Mouse (Mus musculus) neural tube, embryonic 11.5 days (tissue): ENCODE results near the gene Pdzd7. TPM values are rescaled to one million over a fixed set of nuclear protein-coding genes. Genes with fewer than 3 reads are reported as not detected.

Experiments used
- ATAC-seq: fragments of 200-750 bp; cut with Nextera tagmentation; 2 replicates; pipeline ENCODE4 v1.8.0; 2017; ENCODE audit warnings: moderate number of reproducible peaks, mild to moderate bottlenecking, moderate TSS enrichment, moderate library complexity; ENCODE audit not compliant: insufficient read depth, low FRiP score, low TSS enrichment
- DNase-seq: peaks from one replicate; pipeline ENCODE4 v3.0.0-alpha.2; 2015; ENCODE audit warnings: low spot score
- H3K27ac ChIP-seq: fragments of 300-500 bp; sonication (generic); 2 replicates; pipeline ENCODE4 v1.5.1; 2014; ENCODE audit warnings: low read depth, mild to moderate bottlenecking, low read length
- H3K27me3 ChIP-seq: fragments of 300-500 bp; sonication (generic); 2 replicates; pipeline ENCODE4 v1.6.1; 2014; ENCODE audit warnings: mild to moderate bottlenecking, low read length, mixed read lengths; ENCODE audit not compliant: control insufficient read depth, insufficient read depth
- H3K36me3 ChIP-seq: fragments of 300-500 bp; sonication (generic); 2 replicates; pipeline ENCODE4 v1.6.1; 2014; ENCODE audit warnings: mild to moderate bottlenecking, low read length, moderate library complexity, mixed read lengths; ENCODE audit not compliant: control insufficient read depth, insufficient read depth
- H3K4me1 ChIP-seq: fragments of 300-500 bp; sonication (generic); 2 replicates; pipeline ENCODE4 v1.6.1; 2014; ENCODE audit warnings: low read length, mixed read lengths; ENCODE audit not compliant: control insufficient read depth, insufficient read depth
- H3K4me2 ChIP-seq: fragments of 300-500 bp; sonication (generic); 2 replicates; pipeline ENCODE4 v1.6.1; 2014; ENCODE audit warnings: low read depth, mild to moderate bottlenecking, moderate library complexity
- H3K4me3 ChIP-seq: fragments of 300-500 bp; sonication (generic); 2 replicates; pipeline ENCODE4 v1.5.1; 2014; ENCODE audit warnings: low read depth, low read length
- H3K9ac ChIP-seq: fragments of 300-500 bp; sonication (generic); 2 replicates; pipeline ENCODE4 v1.6.1; 2014; ENCODE audit warnings: mild to moderate bottlenecking, low read length
- H3K9me3 ChIP-seq: fragments of 300-500 bp; sonication (generic); 2 replicates; pipeline ENCODE4 v1.6.1; 2016; ENCODE audit warnings: low read length; ENCODE audit not compliant: control insufficient read depth
- WGBS: fragments of 180-500 bp; shearing (Covaris S2); extraction: QIAGEN DNeasy Blood & Tissue Kit; methylation state at CpG from one replicate; pipeline ENCODE4 v1.1.7; 2014; 5-methylcytosine and 5-hydroxymethylcytosine counted together
- polyA plus RNA-seq: library from polyadenylated mRNA; unstranded; fragments of >200 nt; fragmentation: Nextera tagmentation; extraction: Ambion mirVana; gene quantifications from 2 replicates; pipeline ENCODE4 v1.2.1, GENCODE M21; 2014

The Pdzd7 gene
- polyA plus RNA-seq, 1 experiment from 2014 or later, result 0.81 TPM

DNA sequence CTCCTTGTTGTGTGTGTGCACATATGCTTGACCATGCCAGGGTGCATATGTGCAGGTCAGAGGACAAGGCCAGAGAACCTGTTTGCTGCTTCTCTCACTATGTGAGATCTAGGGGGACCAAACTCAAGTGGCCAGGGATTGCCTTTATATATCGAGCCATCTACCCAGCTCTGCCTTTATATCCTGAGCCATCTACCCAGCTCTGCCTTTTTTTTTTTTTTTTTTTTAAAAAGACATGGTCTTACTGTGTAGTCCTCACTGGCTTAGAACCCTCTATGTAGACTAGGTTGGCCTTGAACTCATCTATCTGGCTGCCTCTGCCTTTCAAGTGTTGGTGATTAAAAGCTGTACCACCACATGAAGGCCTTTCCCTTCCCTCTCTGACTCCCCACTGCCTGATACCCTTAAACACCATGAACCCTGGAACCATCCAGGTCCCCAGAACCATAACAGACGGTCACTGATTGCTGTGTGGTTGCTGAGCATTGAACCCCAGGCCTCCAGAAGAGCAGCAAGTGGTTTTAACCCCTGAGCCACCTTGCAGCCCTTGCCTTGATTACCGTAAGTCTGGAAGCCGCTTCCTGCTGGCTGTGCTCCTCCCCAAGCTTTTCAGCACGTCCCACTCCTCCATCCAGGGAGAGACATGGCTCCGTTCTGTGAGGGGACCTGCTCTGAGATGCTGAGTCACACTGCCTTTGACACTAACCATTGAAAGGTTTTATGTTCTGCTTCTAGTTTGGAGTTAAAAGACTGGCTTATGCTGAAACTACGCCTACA lies 41.6 kb downstream of the Pdzd7 start:
- Histone ChIP-seq H3K4me3 (no peak overlapping the region), H3K36me3 (0 out of 2 replicates have a peak, but pooled peaks cover 2% of the 10 kb centered on the region), H3K9ac (no peak overlapping the region), H3K4me1 (peaks cover 3% of the 10 kb centered on the region; the same call in 1 of the 2 replicates), H3K9me3 (no peaks in the 10 kb centered on the region), H3K4me2 (no peak overlapping the region), H3K27ac (no peak overlapping the region), H3K27me3 (no peaks in the 10 kb centered on the region)
- DNase-seq (no peak), ATAC-seq (no peak)
- WGBS, result 86% methylated on average over 7 of the region's 7 CpGs

GRCm38 (mm10) chr19:45002301-45002700 lies 43.2 kb downstream of the Pdzd7 start:
- ATAC-seq (no peak), DNase-seq (no peak)
- H3K4me1 ChIP-seq, result peaks cover 3% of the 10 kb centered on the region; the same call in 1 of the 2 replicates
- H3K27me3 ChIP-seq, result no peaks in the 10 kb centered on the region
- 0 out of 2 replicates have a peak, but pooled peaks cover 2% of the 10 kb centered on the region for H3K36me3 ChIP-seq
- WGBS, result 74% methylated on average over 3 of the region's 3 CpGs
- H3K4me3 ChIP-seq, result no peak overlapping the region
- no peak overlapping the region for H3K4me2 ChIP-seq
- no peak overlapping the region for H3K27ac ChIP-seq
- no peak overlapping the region for H3K9ac ChIP-seq
- H3K9me3 ChIP-seq, result no peaks in the 10 kb centered on the region

GRCm38 (mm10) chr19:44999647-45000046 lies 45.9 kb downstream of the Pdzd7 start:
- H3K36me3 ChIP-seq, result 0 out of 2 replicates have a peak, but pooled peaks cover 2% of the 10 kb centered on the region
- ATAC-seq, result no peak
- H3K4me1 ChIP-seq, result no peaks in the 10 kb centered on the region
- no peak overlapping the region for H3K4me2 ChIP-seq
- H3K4me3 ChIP-seq, result no peak overlapping the region
- no peak overlapping the region for H3K9ac ChIP-seq
- no peak for DNase-seq
- no peaks in the 10 kb centered on the region for H3K27me3 ChIP-seq
- WGBS, result 87% methylated on average over 8 of the region's 8 CpGs
- H3K9me3 ChIP-seq, result no peaks in the 10 kb centered on the region
- no peak overlapping the region for H3K27ac ChIP-seq

DNA sequence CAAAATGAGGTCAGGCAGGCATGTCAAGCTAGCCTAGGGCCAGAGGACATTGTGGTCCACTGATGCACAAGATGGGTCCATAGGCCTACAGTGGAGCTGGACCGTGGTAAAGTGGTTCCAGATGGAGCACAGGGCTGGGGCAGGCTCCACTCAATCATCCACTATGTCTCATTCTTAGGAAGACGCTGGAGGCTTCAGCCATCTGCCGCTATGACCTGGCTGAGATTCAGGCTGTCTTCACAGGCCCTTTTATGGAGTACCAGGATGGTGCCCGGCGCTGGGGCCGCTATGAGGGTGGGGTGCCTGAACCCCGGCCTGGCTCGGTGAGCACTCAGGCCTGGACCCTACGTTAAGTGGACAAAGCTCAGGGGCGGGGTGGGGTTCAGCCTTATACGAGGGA lies 47.7 kb downstream of the Pdzd7 start:
- Histone ChIP-seq H3K4me2 (no peak overlapping the region), H3K27ac (no peak overlapping the region), H3K4me3 (no peak overlapping the region), H3K4me1 (no peaks in the 10 kb centered on the region), H3K36me3 (0 out of 2 replicates have a peak, but pooled peaks cover 2% of the 10 kb centered on the region), H3K9me3 (no peaks in the 10 kb centered on the region), H3K9ac (no peak overlapping the region), H3K27me3 (no peaks in the 10 kb centered on the region)
- DNase-seq (no peak), ATAC-seq (no peak)
- WGBS, result 76% methylated on average over 11 of the region's 11 CpGs

DNA sequence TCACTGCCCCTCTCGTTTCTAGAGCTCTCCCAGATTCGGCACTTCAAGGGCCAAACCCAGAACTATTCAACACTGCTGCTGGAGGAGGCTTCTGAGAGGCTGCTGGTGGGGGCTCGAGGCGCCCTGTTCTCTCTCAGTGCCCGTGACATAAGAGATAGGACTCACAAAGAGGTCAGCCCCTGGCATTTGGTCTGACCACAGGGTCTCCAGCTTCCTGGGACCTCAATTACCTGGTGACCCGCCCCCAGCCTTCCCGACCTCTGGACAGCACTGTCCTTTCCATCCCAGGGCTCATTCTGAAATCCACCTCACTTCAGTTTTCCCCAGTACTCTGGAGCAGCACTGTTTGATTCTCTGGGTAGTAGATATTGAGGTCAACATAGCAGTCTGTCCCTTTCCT lies 52.8 kb downstream of the Pdzd7 start:
- Histone ChIP-seq H3K4me3 (no peak overlapping the region), H3K9me3 (no peaks in the 10 kb centered on the region), H3K27me3 (no peaks in the 10 kb centered on the region), H3K4me1 (peaks cover 10% of the 10 kb centered on the region), H3K9ac (no peak overlapping the region), H3K36me3 (no peaks in the 10 kb centered on the region), H3K4me2 (no peak overlapping the region), H3K27ac (no peak overlapping the region)
- 51% methylated on average over 7 of the region's 7 CpGs for WGBS
- ATAC-seq (no peak), DNase-seq (no peak)

- H3K4me3 ChIP-seq, result no peak overlapping the region
Measured at GRCm38 (mm10) chr19:44992246-44992645, 53.3 kb downstream of the Pdzd7 start.

DNA sequence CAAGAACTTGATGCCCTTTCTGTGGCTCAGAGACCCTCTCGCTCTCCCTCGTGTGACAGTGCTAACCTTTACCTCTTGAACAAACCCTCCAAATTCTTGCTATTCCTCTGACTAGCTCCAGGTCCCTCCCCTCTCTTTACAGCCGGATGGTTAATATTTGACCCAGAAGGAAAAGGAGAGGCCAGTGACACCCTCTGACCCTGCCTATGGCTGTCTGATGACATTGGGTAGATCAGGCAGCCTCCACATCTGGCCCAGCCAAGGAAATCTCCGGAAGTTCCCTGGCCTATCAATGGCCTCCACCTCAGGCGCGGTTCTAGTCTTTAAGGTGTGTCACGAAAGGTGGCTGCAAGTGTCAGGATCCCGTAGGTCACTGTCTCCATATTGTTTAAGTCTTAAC lies 54.5 kb downstream of the Pdzd7 start:
- ATAC-seq (no peak), DNase-seq (no peak)
- Histone ChIP-seq H3K9ac (no peak overlapping the region), H3K36me3 (no peaks in the 10 kb centered on the region), H3K9me3 (no peaks in the 10 kb centered on the region), H3K4me1 (peaks cover 10% of the 10 kb centered on the region), H3K4me2 (no peak overlapping the region), H3K27me3 (no peaks in the 10 kb centered on the region), H3K4me3 (no peak overlapping the region), H3K27ac (no peak overlapping the region)
- 74% methylated on average over 8 of the region's 8 CpGs for WGBS

More at GRCm38 (mm10) chr19:44992246-44992645, 53.3 kb downstream of the Pdzd7 start:
- Histone ChIP-seq H3K4me2 (no peak overlapping the region), H3K9me3 (no peaks in the 10 kb centered on the region), H3K27me3 (no peaks in the 10 kb centered on the region), H3K9ac (no peak overlapping the region), H3K36me3 (no peaks in the 10 kb centered on the region), H3K4me1 (peaks cover 10% of the 10 kb centered on the region), H3K27ac (no peak overlapping the region)
- DNase-seq (no peak), ATAC-seq (no peak)
- 45% methylated on average over 7 of the region's 7 CpGs for WGBS

- Histone ChIP-seq H3K27ac (0 out of 2 replicates have a peak overlapping the region, but pooled peaks have one; percentile 17), H3K36me3 (no peaks in the 10 kb centered on the region), H3K4me2 (peak overlapping the region; percentile 84), H3K4me1 (peaks cover 10% of the 10 kb centered on the region), H3K27me3 (no peaks in the 10 kb centered on the region), H3K4me3 (peak overlapping the region; percentile 61), H3K9ac (peak overlapping the region; percentile 72), H3K9me3 (no peaks in the 10 kb centered on the region)
- DNase-seq (no peak), ATAC-seq (peak; percentile 43)
- 7% methylated on average over 22 of the region's 22 CpGs for WGBS
Measured at GRCm38 (mm10) chr19:44989567-44990495, 55.7 kb downstream of the Pdzd7 start.
